Mouse (Mus musculus): ENCODE measurements around the gene Cyp3a11. TPM values are rescaled to one million over a fixed set of nuclear protein-coding genes. Genes with fewer than 3 reads are reported as not detected.
"Not testable (repeated sequence)": the region's sequence is repeated elsewhere in the genome, so short reads cannot be mapped to it uniquely, and the experiment has no call there.

The Cyp3a11 gene
- not detected in 2 replicates for polyA plus RNA-seq (2014; fragmentation: Nextera tagmentation; extraction: Ambion mirVana)

DNA sequence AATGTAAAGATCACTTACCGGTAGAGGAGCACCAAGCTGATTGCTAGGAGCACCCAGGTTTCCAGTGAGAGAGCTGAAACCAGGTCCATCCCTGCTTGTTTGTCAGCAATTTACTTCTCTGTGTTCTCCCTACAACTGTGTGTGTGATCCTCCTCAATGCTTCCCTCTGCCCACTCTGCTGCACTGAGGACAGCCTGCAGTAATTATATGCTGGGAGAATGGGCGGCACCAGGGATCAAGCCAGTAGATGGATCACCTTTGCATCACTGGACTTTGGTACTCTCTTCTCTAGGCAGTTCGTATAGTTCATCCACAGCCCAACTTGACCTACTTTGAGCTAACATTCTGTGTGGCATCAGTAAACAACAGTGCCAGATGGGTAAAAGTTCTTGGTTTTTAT is at the start of gene Cyp3a11:
Gene Cyp3a11 (minus strand): TSS at position 277 of the 400 bp plus-strand sequence.
- Histone ChIP-seq H3K9me3 (ENCODE audit: control insufficient read depth, low read length) (peaks cover 58% of the 10 kb centered on the region), H3K4me2 (ENCODE audit: low read length) (no peak within 1 kb of the TSS), H3K4me3 (replicated peaks; ENCODE audit: low read depth, low read length) (no peak within 1 kb of the TSS), H3K27me3 (ENCODE audit: control insufficient read depth, insufficient read depth, low read length) (no peaks in the 10 kb centered on the region), H3K4me1 (ENCODE audit: control insufficient read depth, insufficient read depth, low read length) (no peaks in the 10 kb centered on the region), H3K27ac (replicated peaks; ENCODE audit: low read depth, low read length) (no peak within 1 kb of the TSS), H3K9ac (replicated peaks; ENCODE audit: low read length) (no peak within 1 kb of the TSS), H3K36me3 (ENCODE audit: control insufficient read depth, insufficient read depth, low read length) (no peaks in the 10 kb centered on the region)
- WGBS, result 81% methylated on average over 3 of the region's 3 CpGs
- DNase-seq (no peak), ATAC-seq (ENCODE audit: low FRiP score, low TSS enrichment) (no peak)

GRCm38 (mm10) chr5:145912912-145913311 is 33.1 kb upstream of the Cyp3a11 start:
- H3K36me3 ChIP-seq (ENCODE audit: control insufficient read depth, insufficient read depth, low read length), result no peaks in the 10 kb centered on the region
- no peak overlapping the region for H3K27ac ChIP-seq (replicated peaks; ENCODE audit: low read depth, low read length)
- no peak overlapping the region for H3K9ac ChIP-seq (replicated peaks; ENCODE audit: low read length)
- H3K9me3 ChIP-seq (ENCODE audit: control insufficient read depth, low read length), result peaks cover 43% of the 10 kb centered on the region
- DNase-seq (no peak), ATAC-seq (ENCODE audit: low FRiP score, low TSS enrichment) (no peak)
- no peaks in the 10 kb centered on the region for H3K4me1 ChIP-seq (ENCODE audit: control insufficient read depth, insufficient read depth, low read length)
- no peak overlapping the region for H3K4me3 ChIP-seq (replicated peaks; ENCODE audit: low read depth, low read length)
- no peaks in the 10 kb centered on the region for H3K27me3 ChIP-seq (ENCODE audit: control insufficient read depth, insufficient read depth, low read length)
- H3K4me2 ChIP-seq (ENCODE audit: low read length), result no peak overlapping the region

- H3K4me1 ChIP-seq (ENCODE audit: control insufficient read depth, insufficient read depth, low read length), result no peaks in the 10 kb centered on the region
- peaks cover 40% of the 10 kb centered on the region for H3K9me3 ChIP-seq (ENCODE audit: control insufficient read depth, low read length)
- no peaks in the 10 kb centered on the region for H3K27me3 ChIP-seq (ENCODE audit: control insufficient read depth, insufficient read depth, low read length)
- no peak overlapping the region for H3K9ac ChIP-seq (replicated peaks; ENCODE audit: low read length)
- H3K4me2 ChIP-seq (ENCODE audit: low read length), result no peak overlapping the region
- no peak overlapping the region for H3K27ac ChIP-seq (replicated peaks; ENCODE audit: low read depth, low read length)
- DNase-seq (no peak), ATAC-seq (ENCODE audit: low FRiP score, low TSS enrichment) (no peak)
- H3K4me3 ChIP-seq (replicated peaks; ENCODE audit: low read depth, low read length), result no peak overlapping the region
- no peaks in the 10 kb centered on the region for H3K36me3 ChIP-seq (ENCODE audit: control insufficient read depth, insufficient read depth, low read length)
These were observed 32.0 kb upstream of the Cyp3a11 start for GRCm38 (mm10) chr5:145911781-145912180.

- H3K4me2 ChIP-seq (ENCODE audit: low read length); H3K4me3 ChIP-seq (replicated peaks; ENCODE audit: low read depth, low read length); H3K9ac ChIP-seq (replicated peaks; ENCODE audit: low read length); H3K4me1 ChIP-seq (ENCODE audit: control insufficient read depth, insufficient read depth, low read length); ATAC-seq (ENCODE audit: low FRiP score, low TSS enrichment); H3K27me3 ChIP-seq (ENCODE audit: control insufficient read depth, insufficient read depth, low read length); H3K27ac ChIP-seq (replicated peaks; ENCODE audit: low read depth, low read length); H3K36me3 ChIP-seq (ENCODE audit: control insufficient read depth, insufficient read depth, low read length); DNase-seq: not testable (repeated sequence)
- WGBS, result 82% methylated on average over 2 of the region's 2 CpGs
- H3K9me3 ChIP-seq (ENCODE audit: control insufficient read depth, low read length), result peaks cover 28% of the 10 kb centered on the region
These were observed 27.2 kb upstream of the Cyp3a11 start for GRCm38 (mm10) chr5:145906937-145907336.

GRCm38 (mm10) chr5:145904535-145904934 is 24.8 kb upstream of the Cyp3a11 start:
- no peak overlapping the region for H3K4me3 ChIP-seq (replicated peaks; ENCODE audit: low read depth, low read length)
- DNase-seq (no peak), ATAC-seq (ENCODE audit: low FRiP score, low TSS enrichment) (no peak)
- H3K4me2 ChIP-seq (ENCODE audit: low read length), result no peak overlapping the region
- 94% methylated on average over 1 of the region's 1 CpGs for WGBS
- no peaks in the 10 kb centered on the region for H3K36me3 ChIP-seq (ENCODE audit: control insufficient read depth, insufficient read depth, low read length)
- no peak overlapping the region for H3K9ac ChIP-seq (replicated peaks; ENCODE audit: low read length)
- no peaks in the 10 kb centered on the region for H3K4me1 ChIP-seq (ENCODE audit: control insufficient read depth, insufficient read depth, low read length)
- H3K27ac ChIP-seq (replicated peaks; ENCODE audit: low read depth, low read length), result no peak overlapping the region
- peaks cover 36% of the 10 kb centered on the region for H3K9me3 ChIP-seq (ENCODE audit: control insufficient read depth, low read length)
- H3K27me3 ChIP-seq (ENCODE audit: control insufficient read depth, insufficient read depth, low read length), result no peaks in the 10 kb centered on the region

DNA sequence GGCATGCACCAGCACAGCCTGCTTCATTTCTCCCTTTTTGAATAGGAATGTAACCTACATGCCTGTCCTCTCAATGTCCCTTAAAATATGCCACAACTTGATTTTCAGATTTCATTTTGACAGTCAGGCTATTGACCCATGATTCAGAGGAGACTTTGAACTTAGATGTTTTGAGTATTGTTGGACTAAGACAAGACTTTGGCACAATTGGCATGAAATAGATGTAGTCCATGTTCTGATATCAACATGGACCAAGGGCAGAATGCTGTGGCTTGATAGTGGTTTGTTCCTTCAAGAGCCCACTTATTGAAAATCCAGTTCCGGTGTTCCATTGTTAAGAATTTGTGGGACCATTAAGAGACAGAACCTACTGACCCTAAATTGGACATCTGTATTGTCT is 23.6 kb upstream of the Cyp3a11 start:
- H3K9ac ChIP-seq (replicated peaks; ENCODE audit: low read length), result no peak overlapping the region
- H3K36me3 ChIP-seq (ENCODE audit: control insufficient read depth, insufficient read depth, low read length), result no peaks in the 10 kb centered on the region
- 93% methylated on average over 1 of the region's 1 CpGs for WGBS
- no peak overlapping the region for H3K27ac ChIP-seq (replicated peaks; ENCODE audit: low read depth, low read length)
- no peak for ATAC-seq (ENCODE audit: low FRiP score, low TSS enrichment)
- peaks cover 38% of the 10 kb centered on the region for H3K9me3 ChIP-seq (ENCODE audit: control insufficient read depth, low read length)
- no peak overlapping the region for H3K4me2 ChIP-seq (ENCODE audit: low read length)
- no peaks in the 10 kb centered on the region for H3K27me3 ChIP-seq (ENCODE audit: control insufficient read depth, insufficient read depth, low read length)
- no peaks in the 10 kb centered on the region for H3K4me1 ChIP-seq (ENCODE audit: control insufficient read depth, insufficient read depth, low read length)
- H3K4me3 ChIP-seq (replicated peaks; ENCODE audit: low read depth, low read length), result no peak overlapping the region
- no peak for DNase-seq

- WGBS, result 60% methylated on average over 2 of the region's 2 CpGs
- DNase-seq (no peak), ATAC-seq (ENCODE audit: low FRiP score, low TSS enrichment) (no peak)
- Histone ChIP-seq H3K4me3 (replicated peaks; ENCODE audit: low read depth, low read length) (no peak overlapping the region), H3K4me1 (ENCODE audit: control insufficient read depth, insufficient read depth, low read length) (no peaks in the 10 kb centered on the region), H3K27me3 (ENCODE audit: control insufficient read depth, insufficient read depth, low read length) (no peaks in the 10 kb centered on the region), H3K36me3 (ENCODE audit: control insufficient read depth, insufficient read depth, low read length) (no peaks in the 10 kb centered on the region), H3K4me2 (ENCODE audit: low read length) (no peak overlapping the region), H3K27ac (replicated peaks; ENCODE audit: low read depth, low read length) (no peak overlapping the region), H3K9ac (replicated peaks; ENCODE audit: low read length) (no peak overlapping the region), H3K9me3 (ENCODE audit: control insufficient read depth, low read length) (peaks cover 39% of the 10 kb centered on the region)
These were observed 20.7 kb upstream of the Cyp3a11 start for GRCm38 (mm10) chr5:145900436-145900990.

GRCm38 (mm10) chr5:145897271-145897670 is 17.5 kb upstream of the Cyp3a11 start:
- Histone ChIP-seq H3K4me2 (ENCODE audit: low read length) (no peak overlapping the region), H3K4me3 (replicated peaks; ENCODE audit: low read depth, low read length) (no peak overlapping the region), H3K27ac (replicated peaks; ENCODE audit: low read depth, low read length) (no peak overlapping the region), H3K9me3 (ENCODE audit: control insufficient read depth, low read length) (peaks cover 32% of the 10 kb centered on the region), H3K9ac (replicated peaks; ENCODE audit: low read length) (no peak overlapping the region), H3K4me1 (ENCODE audit: control insufficient read depth, insufficient read depth, low read length) (no peaks in the 10 kb centered on the region), H3K36me3 (ENCODE audit: control insufficient read depth, insufficient read depth, low read length) (no peaks in the 10 kb centered on the region), H3K27me3 (ENCODE audit: control insufficient read depth, insufficient read depth, low read length) (no peaks in the 10 kb centered on the region)
- DNase-seq (no peak), ATAC-seq (ENCODE audit: low FRiP score, low TSS enrichment) (no peak)
- 61% methylated on average over 1 of the region's 1 CpGs for WGBS

- no peak for ATAC-seq (ENCODE audit: low FRiP score, low TSS enrichment)
- no peak overlapping the region for H3K4me2 ChIP-seq (ENCODE audit: low read length)
- H3K4me1 ChIP-seq (ENCODE audit: control insufficient read depth, insufficient read depth, low read length), result no peaks in the 10 kb centered on the region
- H3K27ac ChIP-seq (replicated peaks; ENCODE audit: low read depth, low read length), result no peak overlapping the region
- peaks cover 52% of the 10 kb centered on the region for H3K9me3 ChIP-seq (ENCODE audit: control insufficient read depth, low read length)
- no peak overlapping the region for H3K9ac ChIP-seq (replicated peaks; ENCODE audit: low read length)
- H3K36me3 ChIP-seq (ENCODE audit: control insufficient read depth, insufficient read depth, low read length), result no peaks in the 10 kb centered on the region
- no peak for DNase-seq
- no peak overlapping the region for H3K4me3 ChIP-seq (replicated peaks; ENCODE audit: low read depth, low read length)
- no peaks in the 10 kb centered on the region for H3K27me3 ChIP-seq (ENCODE audit: control insufficient read depth, insufficient read depth, low read length)
These were observed 1.4 kb upstream of the Cyp3a11 start for GRCm38 (mm10) chr5:145881207-145881606.

Measured in midbrain, embryonic 14.5 days (tissue).